Mouse (Mus musculus) hindbrain, embryonic 10.5 days (tissue): ENCODE results near the gene Cga. TPM values are rescaled to one million over a fixed set of nuclear protein-coding genes. Genes with fewer than 3 reads are reported as not detected.
A peak's percentile ranks its signal among the peaks of the same experiment; 100 is the strongest.

ENCODE experiments used
- DNase-seq: peaks from one replicate; pipeline ENCODE4 v3.0.0-alpha.2; 2017; ENCODE audit warnings: low spot score
- H3K27ac ChIP-seq: fragments of 300-500 bp; sonication (generic); 2 replicates; pipeline ENCODE4 v1.5.1; 2016; ENCODE audit warnings: mild to moderate bottlenecking, moderate library complexity
- H3K27me3 ChIP-seq: fragments of 300-500 bp; sonication (generic); 2 replicates; pipeline ENCODE4 v1.6.1; 2016; ENCODE audit warnings: mild to moderate bottlenecking; ENCODE audit not compliant: poor library complexity, insufficient read depth, severe bottlenecking
- H3K36me3 ChIP-seq: fragments of 300-500 bp; sonication (generic); 2 replicates; pipeline ENCODE4 v1.6.1; 2016; ENCODE audit warnings: mild to moderate bottlenecking, moderate library complexity
- H3K4me1 ChIP-seq: fragments of 300-500 bp; sonication (generic); replicated peaks from 2 replicates; pipeline ENCODE4 v1.6.1; 2016; ENCODE audit warnings: mild to moderate bottlenecking
- H3K4me3 ChIP-seq: fragments of 300-500 bp; sonication (generic); 2 replicates; pipeline ENCODE4 v1.5.1; 2016; ENCODE audit warnings: mild to moderate bottlenecking, moderate library complexity
- H3K9me3 ChIP-seq: fragments of 300-500 bp; sonication (generic); 2 replicates; pipeline ENCODE4 v1.6.1; 2016; ENCODE audit warnings: mild to moderate bottlenecking, moderate library complexity
- WGBS: fragments of 180-500 bp; shearing (Covaris S2); methylation state at CpG from one replicate; pipeline ENCODE4 v1.1.7; 2016; 5-methylcytosine and 5-hydroxymethylcytosine counted together
- polyA plus RNA-seq: library from polyadenylated mRNA; unstranded; fragments of >200 nt; fragmentation: Nextera tagmentation; extraction: Ambion mirVana; gene quantifications from 2 replicates; pipeline ENCODE4 v1.2.1, GENCODE M21; 2016

Gene Cga
- 0.41 and 0.78 TPM in 2 replicates for polyA plus RNA-seq

GRCm38 (mm10) chr4:34893479-34893878, at the start of gene Cga:
Cga (plus strand) TSS chr4:34893779.
- no peak for DNase-seq
- no peaks in the 10 kb centered on the region for H3K4me1 ChIP-seq
- no peaks in the 10 kb centered on the region for H3K36me3 ChIP-seq
- H3K27ac ChIP-seq = no peak within 1 kb of the TSS
- peaks cover 35% of the 10 kb centered on the region for H3K27me3 ChIP-seq
- H3K4me3 ChIP-seq = no peak within 1 kb of the TSS
- 76% methylated on average over 1 of the region's 1 CpGs for WGBS
- H3K9me3 ChIP-seq = no peaks in the 10 kb centered on the region

GRCm38 (mm10) chr4:34843839-34844238, 49.7 kb upstream of the Cga start:
- 88% methylated on average over 1 of the region's 1 CpGs for WGBS
- peaks cover 22% of the 10 kb centered on the region for H3K36me3 ChIP-seq
- H3K4me1 ChIP-seq = no peaks in the 10 kb centered on the region
- no peak overlapping the region for H3K27ac ChIP-seq
- no peak for DNase-seq
- H3K27me3 ChIP-seq = no peaks in the 10 kb centered on the region
- no peaks in the 10 kb centered on the region for H3K9me3 ChIP-seq
- no peak overlapping the region for H3K4me3 ChIP-seq

DNA sequence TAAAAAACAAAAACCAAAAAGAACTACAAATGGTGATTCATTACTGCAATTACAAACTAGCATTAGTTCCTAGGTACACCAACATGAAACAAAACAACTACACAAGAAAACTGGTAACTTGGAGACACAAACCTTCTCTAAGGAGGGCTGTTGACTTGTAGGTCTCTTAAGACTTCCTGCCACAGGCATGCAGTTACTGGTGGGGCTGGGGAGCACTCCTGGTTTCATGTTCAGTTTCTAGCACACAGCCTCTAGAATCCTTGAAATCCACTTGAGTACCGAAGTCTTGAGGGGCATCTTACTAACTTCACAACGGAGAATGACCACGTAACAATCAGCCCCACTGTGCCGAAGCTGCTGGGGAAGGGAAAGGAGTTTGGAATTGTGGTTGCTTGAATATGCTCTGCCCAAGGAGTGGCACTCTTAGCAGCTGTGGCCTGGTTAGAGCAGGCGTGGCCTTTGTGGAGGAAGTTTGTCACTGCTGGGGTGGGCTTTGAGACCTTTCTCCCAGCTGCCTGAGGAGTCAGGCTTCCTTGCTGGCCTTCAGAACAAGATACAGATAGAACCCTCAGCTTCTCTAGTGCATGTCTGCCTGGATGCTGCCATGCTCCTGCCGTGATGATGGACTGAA, 45.8 kb upstream of the Cga start:
- Histone ChIP-seq H3K36me3 (peaks cover 42% of the 10 kb centered on the region), H3K27me3 (no peaks in the 10 kb centered on the region), H3K4me3 (no peak overlapping the region), H3K27ac (no peak overlapping the region), H3K4me1 (no peaks in the 10 kb centered on the region), H3K9me3 (no peaks in the 10 kb centered on the region)
- no peak for DNase-seq
- 92% methylated on average over 6 of the region's 6 CpGs for WGBS

DNA sequence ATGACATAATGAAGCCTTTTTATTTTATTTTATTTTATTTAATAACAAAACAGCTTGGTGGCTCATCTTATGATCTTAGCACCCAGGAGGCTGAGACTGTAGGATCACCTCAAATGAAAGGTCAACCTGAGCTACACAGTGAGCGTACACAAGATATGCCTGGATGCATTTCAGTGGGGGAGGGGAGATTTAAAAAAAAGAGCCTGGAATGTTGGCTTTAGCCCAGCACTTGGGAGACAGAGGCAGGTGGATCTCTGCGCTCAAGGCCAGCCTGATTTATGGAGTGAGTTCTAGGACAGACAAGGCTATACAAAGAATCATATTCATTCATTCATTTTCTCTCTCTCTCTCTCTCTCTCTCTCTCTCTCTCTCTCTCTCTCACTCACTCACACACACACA, 43.4 kb upstream of the Cga start:
- Histone ChIP-seq H3K9me3 (no peaks in the 10 kb centered on the region), H3K27ac (no peak overlapping the region), H3K4me3 (no peak overlapping the region), H3K36me3 (peaks cover 59% of the 10 kb centered on the region), H3K27me3 (no peaks in the 10 kb centered on the region), H3K4me1 (no peaks in the 10 kb centered on the region)
- DNase-seq = no peak
- WGBS = 93% methylated on average over 2 of the region's 2 CpGs

DNA sequence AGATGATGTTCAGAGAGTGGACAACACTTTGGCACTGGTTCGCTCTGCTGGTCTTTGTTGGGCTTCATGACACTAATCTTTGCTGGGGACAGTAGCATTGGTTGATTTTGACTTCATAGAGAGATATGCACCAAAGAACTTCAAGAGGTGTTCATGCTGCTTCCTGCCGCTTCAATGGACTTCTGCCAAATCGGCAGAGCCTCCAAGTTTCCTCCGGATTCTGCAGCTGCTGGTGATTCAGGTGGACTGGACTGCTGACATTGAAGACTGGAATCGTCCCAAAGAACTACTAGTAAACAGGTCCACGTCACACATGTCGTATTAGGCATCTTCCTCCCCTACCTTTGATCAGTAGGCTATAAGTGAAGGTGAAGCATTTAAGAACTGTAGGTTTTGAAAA, 41.5 kb upstream of the Cga start:
- Histone ChIP-seq H3K27ac (no peak overlapping the region), H3K27me3 (no peaks in the 10 kb centered on the region), H3K4me1 (no peaks in the 10 kb centered on the region), H3K4me3 (no peak overlapping the region), H3K36me3 (peaks cover 58% of the 10 kb centered on the region), H3K9me3 (no peaks in the 10 kb centered on the region)
- DNase-seq = no peak
- WGBS = 97% methylated on average over 7 of the region's 7 CpGs

- no peak overlapping the region for H3K4me3 ChIP-seq
- no peaks in the 10 kb centered on the region for H3K27me3 ChIP-seq
- H3K9me3 ChIP-seq = no peaks in the 10 kb centered on the region
- DNase-seq = no peak
- 30% methylated on average over 1 of the region's 1 CpGs for WGBS
- H3K27ac ChIP-seq = no peak overlapping the region
- no peaks in the 10 kb centered on the region for H3K4me1 ChIP-seq
- H3K36me3 ChIP-seq = peaks cover 40% of the 10 kb centered on the region
These were observed 37.6 kb upstream of the Cga start for GRCm38 (mm10) chr4:34855966-34856365.

GRCm38 (mm10) chr4:34858903-34859302, 34.7 kb upstream of the Cga start:
- WGBS = 95% methylated on average over 3 of the region's 3 CpGs
- H3K27ac ChIP-seq = no peak overlapping the region
- no peaks in the 10 kb centered on the region for H3K4me1 ChIP-seq
- DNase-seq = no peak
- peaks cover 26% of the 10 kb centered on the region for H3K36me3 ChIP-seq
- H3K27me3 ChIP-seq = no peaks in the 10 kb centered on the region
- H3K9me3 ChIP-seq = no peaks in the 10 kb centered on the region
- no peak overlapping the region for H3K4me3 ChIP-seq

- Histone ChIP-seq H3K36me3 (peaks cover 21% of the 10 kb centered on the region), H3K9me3 (no peaks in the 10 kb centered on the region), H3K27ac (no peak overlapping the region), H3K4me3 (no peak overlapping the region), H3K27me3 (no peaks in the 10 kb centered on the region), H3K4me1 (no peaks in the 10 kb centered on the region)
- no peak for DNase-seq
- 87% methylated on average over 3 of the region's 3 CpGs for WGBS
These were observed 34.2 kb upstream of the Cga start for GRCm38 (mm10) chr4:34859416-34859815.

DNA sequence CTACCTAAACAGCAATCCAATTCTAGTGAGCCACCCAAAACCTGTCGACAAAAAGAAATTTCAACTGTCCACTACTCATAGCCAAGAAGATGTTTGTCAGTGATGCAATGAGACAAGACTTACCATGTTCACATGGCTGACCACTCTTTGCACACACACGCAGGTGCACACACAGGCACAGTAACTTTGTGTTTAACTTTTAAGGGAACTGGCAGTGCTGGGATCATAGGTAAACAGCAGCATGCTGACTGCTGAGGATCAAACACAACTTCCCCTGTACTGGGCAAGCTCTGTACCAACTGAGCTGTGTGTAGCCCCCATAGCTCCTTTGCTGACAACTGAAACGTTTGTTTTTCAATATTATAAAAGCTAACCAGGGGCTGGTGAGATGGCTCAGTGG, 32.1 kb upstream of the Cga start:
- no peak for DNase-seq
- H3K27ac ChIP-seq = no peak overlapping the region
- 0 out of 2 replicates have a peak, but pooled peaks cover 18% of the 10 kb centered on the region for H3K36me3 ChIP-seq
- no peaks in the 10 kb centered on the region for H3K9me3 ChIP-seq
- H3K4me1 ChIP-seq = no peaks in the 10 kb centered on the region
- H3K27me3 ChIP-seq = no peaks in the 10 kb centered on the region
- H3K4me3 ChIP-seq = no peak overlapping the region
- WGBS = 92% methylated on average over 3 of the region's 3 CpGs

GRCm38 (mm10) chr4:34869813-34870212, 23.8 kb upstream of the Cga start:
- H3K27me3 ChIP-seq = no peaks in the 10 kb centered on the region
- WGBS = 85% methylated on average over 3 of the region's 3 CpGs
- peaks cover 39% of the 10 kb centered on the region for H3K36me3 ChIP-seq

GRCm38 (mm10) chr4:34872896-34873495, 20.6 kb upstream of the Cga start:
- Histone ChIP-seq H3K36me3 (peaks cover 61% of the 10 kb centered on the region), H3K4me3 (no peak overlapping the region), H3K4me1 (0 out of 2 replicates have a peak, but pooled peaks cover 5% of the 10 kb centered on the region), H3K27me3 (no peaks in the 10 kb centered on the region), H3K27ac (no peak overlapping the region), H3K9me3 (peaks cover 12% of the 10 kb centered on the region)
- WGBS = 93% methylated on average over 4 of the region's 4 CpGs
- DNase-seq = no peak

More at GRCm38 (mm10) chr4:34869813-34870212, 23.8 kb upstream of the Cga start:
- H3K4me1 ChIP-seq = 0 out of 2 replicates have a peak, but pooled peaks cover 5% of the 10 kb centered on the region
- H3K9me3 ChIP-seq = no peaks in the 10 kb centered on the region
- DNase-seq = no peak
- H3K27ac ChIP-seq = no peak overlapping the region
- no peak overlapping the region for H3K4me3 ChIP-seq

- H3K4me1 ChIP-seq = 0 out of 2 replicates have a peak, but pooled peaks cover 5% of the 10 kb centered on the region
- DNase-seq = no peak
- no peaks in the 10 kb centered on the region for H3K27me3 ChIP-seq
- WGBS = 95% methylated on average over 1 of the region's 1 CpGs
- H3K27ac ChIP-seq = no peak overlapping the region
- H3K4me3 ChIP-seq = no peak overlapping the region
- peaks cover 12% of the 10 kb centered on the region for H3K9me3 ChIP-seq
- H3K36me3 ChIP-seq = peaks cover 63% of the 10 kb centered on the region
These were observed 19.3 kb upstream of the Cga start for GRCm38 (mm10) chr4:34874234-34874633.

GRCm38 (mm10) chr4:34880921-34881650, 12.5 kb upstream of the Cga start:
- no peak overlapping the region for H3K27ac ChIP-seq
- H3K27me3 ChIP-seq = no peaks in the 10 kb centered on the region
- peaks cover 24% of the 10 kb centered on the region for H3K4me1 ChIP-seq
- no peak for DNase-seq
- peak overlapping the region; percentile 89 for H3K4me3 ChIP-seq
- H3K36me3 ChIP-seq = peaks cover 50% of the 10 kb centered on the region
- 92% methylated on average over 10 of the region's 10 CpGs for WGBS
- H3K9me3 ChIP-seq = peaks cover 12% of the 10 kb centered on the region
